In genomic region chr2:59798934-59799532, GRCm38 (mm10) we compare ENCODE assay signal across 8 mouse cellular contexts.
DNase-seq lines count a peak whose midpoint lies in the region; ATAC-seq lines count a peak whose summit lies in the region.

No protein-coding gene starts in this region.

- no peak overlapping the region for H3K9ac ChIP-seq in heart, embryonic 12.5 days
- no peak overlapping the region for H3K9ac ChIP-seq in midbrain, embryonic 13.5 days (replicated peaks)

- ATAC-seq in heart, embryonic 12.5 days (ENCODE audit: insufficient number of reproducible peaks, low FRiP score): 0 out of 2 replicates have a peak, but pooled peaks have one; percentile 15
- ATAC-seq in midbrain, embryonic 13.5 days: peak; percentile 56

- H3K27me3 ChIP-seq in heart, embryonic 12.5 days (replicated peaks): no peaks in the 10 kb centered on the region
- 0 out of 2 replicates have a peak, but pooled peaks cover 5% of the 10 kb centered on the region for H3K27me3 ChIP-seq in midbrain, embryonic 13.5 days

- WGBS in heart, embryonic 12.5 days: 54% methylated on average over 16 of the region's 16 CpGs
- WGBS in midbrain, embryonic 13.5 days: 42% methylated on average over 16 of the region's 16 CpGs

- peaks cover 75% of the 10 kb centered on the region for H3K36me3 ChIP-seq in heart, embryonic 12.5 days
- H3K36me3 ChIP-seq in midbrain, embryonic 13.5 days: no peaks in the 10 kb centered on the region

- peak; percentile 9 for DNase-seq in adrenal gland, postnatal 10 days
- DNase-seq in adrenal gland, adult 8-10 months: no peak
- no peak for DNase-seq in heart, adult 8-10 months (ENCODE audit: low spot score)
- DNase-seq in lung, postnatal 36 days: peak; percentile 18
- DNase-seq in lung, postnatal 25 days (ENCODE audit: low spot score): no peak
- no peak for DNase-seq in layer of hippocampus, adult 8-10 months (ENCODE audit: low spot score in 2 of 2)

- H3K4me3 ChIP-seq in heart, embryonic 12.5 days: no peak overlapping the region
- no peak overlapping the region for H3K4me3 ChIP-seq in midbrain, embryonic 13.5 days (replicated peaks)

- 0 out of 2 replicates have a peak overlapping the region, but pooled peaks have one; percentile 29 for H3K27ac ChIP-seq in heart, embryonic 12.5 days (ENCODE audit: poor library complexity, severe bottlenecking)
- no peak overlapping the region for H3K27ac ChIP-seq in midbrain, embryonic 13.5 days

- H3K4me1 ChIP-seq in heart, embryonic 12.5 days (replicated peaks): peaks cover 23% of the 10 kb centered on the region
- H3K4me1 ChIP-seq in midbrain, embryonic 13.5 days (replicated peaks): peaks cover 14% of the 10 kb centered on the region

- no peak overlapping the region for H3K4me2 ChIP-seq in heart, embryonic 12.5 days
- H3K4me2 ChIP-seq in midbrain, embryonic 13.5 days (replicated peaks): peak overlapping the region; percentile 19; the same call in 1 of the 2 replicates

- H3K9me3 ChIP-seq in heart, embryonic 12.5 days (replicated peaks): no peaks in the 10 kb centered on the region
- H3K9me3 ChIP-seq in midbrain, embryonic 13.5 days: no peaks in the 10 kb centered on the region

Comparison
In these comparisons a context has a peak if more than half of its experiments do, and no peak if none do; other contexts are left out.
1. DNase-seq: peak in adrenal gland, postnatal 10 days (single experiment) and lung, postnatal 36 days (single experiment); none in adrenal gland, adult 8-10 months (single experiment), heart, adult 8-10 months (single experiment), lung, postnatal 25 days (single experiment) and layer of hippocampus, adult 8-10 months (0 of 2).